Mouse (Mus musculus): ENCODE results near the gene Acer3.

The Acer3 gene

DNA sequence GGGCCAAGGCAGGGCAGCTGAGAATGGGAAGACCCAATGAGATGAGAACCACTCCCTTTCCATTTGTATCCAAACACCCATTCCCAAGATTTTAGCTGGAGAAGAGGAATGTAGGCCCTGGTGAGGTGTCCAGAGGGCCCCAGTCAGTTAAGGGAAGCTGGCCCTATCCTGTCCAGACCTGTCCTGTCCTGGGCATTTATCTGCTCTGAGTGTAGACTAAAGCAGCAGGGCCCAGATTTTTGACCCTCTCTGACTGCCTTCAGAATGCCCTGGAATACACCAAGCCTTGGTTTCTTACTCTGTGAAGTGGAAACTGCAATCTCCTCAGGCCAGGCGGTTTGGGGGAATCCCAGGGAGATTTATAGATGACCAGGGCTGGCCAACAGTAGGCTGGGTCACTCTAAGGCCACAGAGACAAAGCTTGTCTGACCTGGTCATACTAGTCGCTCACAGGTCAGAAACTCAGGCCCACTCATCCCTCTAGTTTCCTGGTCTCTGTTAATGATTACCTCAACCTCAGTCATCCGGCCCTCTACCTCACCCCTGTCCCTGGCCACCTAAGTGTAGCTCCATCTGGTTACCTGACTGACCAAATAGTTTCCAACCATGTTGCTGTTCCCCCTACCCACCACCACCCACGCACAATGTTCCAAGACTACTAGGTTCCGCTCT, 142.3 kb downstream of the Acer3 start:
- DNase-seq (ENCODE audit: low spot score in 2 of 2) = no peak

GRCm38 (mm10) chr7:98177929-98178559, 143.0 kb downstream of the Acer3 start, which contains the start of gene Capn5:
Capn5 (minus strand) TSS chr7:98178274.
- DNase-seq (ENCODE audit: low spot score in 2 of 2) = peak; percentile 75 to 84

- no peak for DNase-seq (ENCODE audit: low spot score in 2 of 2)
These were observed 143.5 kb downstream of the Acer3 start for GRCm38 (mm10) chr7:98177566-98177928.

DNA sequence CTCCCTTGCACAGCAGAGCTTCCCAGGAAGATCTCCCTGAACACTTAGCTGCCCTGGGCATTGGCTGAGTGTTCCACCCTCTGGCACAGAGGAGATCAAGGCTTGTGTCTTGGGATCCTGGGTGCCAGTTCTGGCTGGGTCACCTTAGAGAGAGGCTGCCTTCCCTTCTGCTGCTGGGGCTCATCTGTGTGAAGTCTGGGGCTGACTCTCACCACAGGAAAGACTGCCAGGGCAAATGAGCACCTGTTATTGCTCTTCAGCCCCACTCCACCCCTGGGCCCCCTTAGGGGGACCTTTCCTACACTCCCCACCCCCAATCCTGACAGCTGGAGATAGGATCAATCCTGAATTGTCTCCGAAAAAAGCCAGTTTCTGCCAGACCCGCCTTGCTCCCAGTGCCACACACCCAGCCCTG, 143.9 kb downstream of the Acer3 start:
- peak in 1 of 2 experiments; percentile 69 for DNase-seq (ENCODE audit: low spot score in 2 of 2)

GRCm38 (mm10) chr7:98176322-98177070, 144.5 kb downstream of the Acer3 start:
- DNase-seq (ENCODE audit: low spot score in 2 of 2) = peak; percentile 51 to 72

DNA sequence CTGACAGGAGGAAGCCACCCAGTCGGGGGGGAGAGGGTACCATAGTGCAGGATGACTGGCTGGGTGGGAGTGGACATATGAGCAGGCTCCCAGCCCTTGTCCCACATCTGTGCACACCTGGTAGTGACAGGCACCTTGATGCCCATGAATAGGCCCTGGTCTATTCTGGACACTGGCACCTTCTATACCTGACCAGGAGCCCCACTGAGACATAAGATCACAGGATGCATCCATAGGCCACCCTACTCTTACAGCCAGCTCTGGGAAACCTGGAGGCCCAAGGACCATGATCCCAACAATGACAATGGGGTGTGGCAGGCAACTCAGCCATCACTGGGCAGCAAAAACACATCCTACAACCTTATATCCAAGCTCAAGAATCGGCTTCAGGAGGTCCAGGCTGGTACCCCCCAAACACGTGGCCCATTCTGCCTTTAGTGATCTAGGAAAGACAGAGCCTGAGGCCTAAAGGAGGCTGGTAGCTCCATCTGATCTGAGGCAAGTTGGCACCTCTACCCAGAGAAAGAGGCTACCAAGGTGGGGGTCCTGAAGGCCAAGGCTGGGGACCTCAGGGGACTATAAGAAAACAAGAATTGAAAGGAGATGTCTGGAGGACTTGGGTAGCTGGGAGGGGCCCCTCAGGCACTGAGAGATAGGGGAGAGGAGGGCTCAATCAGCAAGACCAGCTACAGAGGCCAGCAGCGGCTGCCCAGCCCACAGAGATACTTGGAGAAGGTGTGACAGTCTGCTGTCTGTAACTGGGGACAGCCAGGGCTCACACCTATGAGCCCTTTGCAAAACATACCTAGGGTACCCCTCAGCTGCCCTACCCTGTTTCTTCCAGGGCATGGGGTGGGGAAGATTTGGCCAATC, 145.9 kb downstream of the Acer3 start:
- peak; percentile 79 to 84 for DNase-seq (ENCODE audit: low spot score in 2 of 2)

DNA sequence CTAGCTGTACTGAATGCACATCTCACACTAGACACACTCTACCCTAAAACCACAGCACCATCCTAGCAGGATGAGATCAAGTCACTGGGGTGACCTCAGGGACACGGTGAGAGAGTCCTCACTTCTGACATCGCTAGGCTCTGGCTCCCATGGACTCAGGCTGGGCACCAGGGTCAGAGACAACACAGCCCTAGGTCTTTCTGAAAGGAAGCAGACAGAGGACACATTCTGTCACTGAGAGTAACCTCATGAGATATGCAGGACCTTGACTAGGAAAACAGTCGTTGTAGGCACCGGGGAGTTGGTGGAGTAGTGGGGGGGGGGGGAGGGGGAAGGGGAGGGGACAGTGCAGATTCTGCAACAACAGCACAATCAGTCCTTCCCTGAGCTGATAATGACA, 147.6 kb downstream of the Acer3 start:
- no peak for DNase-seq (ENCODE audit: low spot score in 2 of 2)

GRCm38 (mm10) chr7:98172661-98173060, 148.3 kb downstream of the Acer3 start:
- no peak for DNase-seq (ENCODE audit: low spot score in 2 of 2)

- peak; percentile 78 to 82 for DNase-seq (ENCODE audit: low spot score in 2 of 2)
These were observed 149.6 kb downstream of the Acer3 start for GRCm38 (mm10) chr7:98171141-98172073.

DNA sequence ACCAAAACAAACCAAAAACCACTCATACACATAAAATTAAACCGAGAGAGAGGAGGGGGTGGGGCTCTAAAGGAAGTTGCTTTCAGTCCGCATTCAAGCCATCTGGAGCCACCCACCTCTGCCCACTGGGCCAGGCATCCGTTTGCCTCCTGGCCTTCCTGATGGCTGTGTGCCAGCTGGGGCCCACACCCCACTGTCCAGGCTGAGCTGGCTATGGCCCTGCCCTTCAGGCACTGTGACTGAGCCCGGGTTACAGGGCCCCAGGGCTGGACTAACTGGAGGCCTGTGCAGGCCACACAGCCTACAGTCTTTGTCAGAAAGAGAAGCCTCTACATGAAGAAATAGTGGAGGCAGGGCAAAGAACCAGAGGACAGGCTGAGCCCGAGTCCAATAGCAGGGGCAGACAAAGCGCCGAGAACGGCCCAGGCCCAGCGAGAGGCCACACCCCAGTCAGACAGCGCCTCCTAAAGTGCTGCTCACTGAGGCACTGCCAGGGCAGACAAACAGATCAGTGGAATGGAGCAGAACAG, 155.9 kb downstream of the Acer3 start:
- DNase-seq (ENCODE audit: low spot score in 2 of 2) = peak; percentile 57 to 78

- no peak for DNase-seq (ENCODE audit: low spot score in 2 of 2)
These were observed 156.5 kb downstream of the Acer3 start for GRCm38 (mm10) chr7:98164382-98164998.

GRCm38 (mm10) chr7:98163700-98164099, 157.3 kb downstream of the Acer3 start:
- DNase-seq (ENCODE audit: low spot score in 2 of 2) = no peak

DNA sequence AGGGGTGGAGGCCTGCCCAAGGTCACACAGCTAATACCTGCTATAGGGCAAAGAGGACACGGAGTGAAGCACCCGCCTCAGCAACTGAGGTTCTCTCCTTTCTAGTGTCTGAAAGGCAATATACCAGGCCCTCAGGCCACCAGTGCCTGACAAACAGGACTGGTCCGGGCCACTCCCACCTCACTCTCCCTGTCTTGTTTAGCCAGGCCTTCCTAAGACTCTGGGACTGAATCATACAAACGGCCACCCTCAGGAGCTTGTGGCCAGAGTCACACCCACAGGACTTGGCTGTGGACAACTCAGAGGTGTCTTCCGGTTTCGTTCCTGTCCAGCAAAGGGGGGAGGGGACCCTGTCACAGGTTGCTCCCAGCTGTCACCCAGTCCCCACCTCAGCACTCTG, 158.8 kb downstream of the Acer3 start:
- no peak for DNase-seq (ENCODE audit: low spot score in 2 of 2)

- DNase-seq (ENCODE audit: low spot score in 2 of 2) = no peak
These were observed 160.8 kb downstream of the Acer3 start for GRCm38 (mm10) chr7:98160041-98160740.

GRCm38 (mm10) chr7:98158481-98158880, 162.5 kb downstream of the Acer3 start:
- DNase-seq (ENCODE audit: low spot score in 2 of 2) = no peak

DNA sequence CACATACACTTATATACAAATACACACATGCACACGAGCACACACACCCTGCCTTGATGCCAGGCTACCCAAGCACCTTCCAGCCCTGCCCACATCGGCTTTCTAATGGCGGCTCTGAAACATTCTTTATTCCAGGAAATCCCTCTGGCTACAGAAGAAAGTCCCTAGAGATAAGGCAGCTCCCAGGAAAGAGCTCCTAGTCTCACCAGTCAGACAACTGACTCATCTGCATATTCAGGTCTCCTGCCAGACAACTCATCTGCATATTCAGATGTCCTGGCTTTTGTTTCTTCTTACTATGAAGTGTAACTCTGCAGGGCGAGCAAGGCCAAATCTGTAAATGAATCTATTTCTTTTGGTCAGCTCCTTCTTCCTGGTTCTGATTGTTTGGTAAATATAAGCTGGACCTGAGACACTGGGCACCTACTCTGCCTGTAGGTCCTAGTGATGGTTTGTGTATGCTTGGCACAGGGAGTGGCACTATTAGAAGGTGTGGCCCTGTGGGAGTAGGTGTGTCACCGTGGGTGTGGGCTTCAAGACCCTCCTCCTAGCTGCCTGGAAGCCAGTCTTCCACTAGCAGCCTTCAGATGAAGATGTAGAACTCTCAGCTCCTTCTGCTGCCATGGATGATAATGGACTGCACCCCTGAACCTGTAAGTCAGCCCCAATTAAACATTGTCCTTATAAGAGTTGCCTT, 163.2 kb downstream of the Acer3 start:
- DNase-seq (ENCODE audit: low spot score in 2 of 2) = no peak
